Mouse (Mus musculus): ENCODE results near the gene Grpr. TPM values are rescaled to one million over a fixed set of nuclear protein-coding genes. Genes with fewer than 3 reads are reported as not detected.

Grpr gene
- 0.41 TPM for polyA plus RNA-seq (2014; fragmentation: Illumina TruSeq; extraction: RNeasy Lipid Tissue Mini Kit (QIAGEN cat#74804); ENCODE audit: low replicate concordance)

GRCm38 (mm10) chrX:163549666-163550065, at the start of gene Grpr:
Gene Grpr, minus strand, starts transcription at chrX:163549677.

Other genes with a start within 250 kb of the Grpr start
- not detected for gene Rnf138rt1, start 211.7 kb upstream of the Grpr start, polyA plus RNA-seq (2014; fragmentation: Illumina TruSeq; extraction: RNeasy Lipid Tissue Mini Kit (QIAGEN cat#74804); ENCODE audit: low replicate concordance)